Mouse (Mus musculus) cerebellum, adult 8-10 months (tissue): ENCODE measurements around the gene Faxc.

Source experiments
- DNase-seq: peaks from one replicate; pipeline ENCODE4 v3.0.0; 2022

Faxc gene

GRCm38 (mm10) chr4:21930971-21931771, at the start of gene Faxc:
Gene Faxc (plus strand): TSS chr4:21931329.
- peak; percentile 77 for DNase-seq

DNA sequence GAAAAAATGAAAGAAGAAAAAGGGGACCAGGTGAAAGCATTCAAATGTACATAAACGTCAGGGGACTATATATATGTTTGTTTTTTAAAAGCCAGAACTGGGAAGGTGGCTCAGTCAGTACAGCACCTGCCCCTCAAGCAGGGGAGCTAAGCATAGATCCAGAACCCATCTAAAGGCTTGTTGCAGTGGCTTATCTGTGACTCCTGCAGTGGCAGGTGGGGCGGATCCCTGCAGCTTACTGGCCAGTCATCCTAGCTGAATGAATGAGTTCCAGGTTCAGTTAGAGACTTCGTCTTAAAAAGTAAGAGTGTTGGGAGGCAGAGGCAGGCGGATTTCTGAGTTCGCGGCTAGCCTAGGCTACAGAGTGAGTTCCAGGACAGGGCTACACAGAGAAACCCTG, 48.3 kb upstream of the Faxc start:
- DNase-seq = no peak

DNA sequence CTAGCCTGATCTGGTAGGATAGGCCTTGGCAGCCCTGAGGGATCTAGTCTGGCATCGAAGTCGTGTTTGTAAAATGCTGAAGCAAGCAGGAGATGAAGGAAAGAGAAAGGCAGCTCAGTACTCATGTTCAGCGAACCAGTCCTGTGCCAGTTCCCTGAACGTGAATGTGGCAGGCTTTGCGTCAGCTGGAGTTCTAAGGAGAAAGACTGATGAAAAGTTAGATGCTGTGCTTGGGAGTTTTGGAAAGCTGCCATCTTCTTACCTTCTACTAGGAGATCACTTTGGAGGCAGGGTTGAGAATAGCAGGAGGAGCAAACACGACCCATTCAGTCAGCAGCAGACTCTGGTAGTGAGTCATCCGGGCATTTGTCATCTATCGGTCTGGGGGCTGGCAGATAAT, 45.3 kb upstream of the Faxc start:
- DNase-seq = no peak

- DNase-seq = no peak
Observed at GRCm38 (mm10) chr4:21931772-21932630, 872 bp downstream of the Faxc start.

- DNase-seq = no peak
Observed at GRCm38 (mm10) chr4:21935378-21935777, 4.2 kb downstream of the Faxc start.

- no peak for DNase-seq
Observed at GRCm38 (mm10) chr4:21936424-21936823, 5.3 kb downstream of the Faxc start.

- no peak for DNase-seq
Observed at GRCm38 (mm10) chr4:21937890-21938289, 6.8 kb downstream of the Faxc start.

DNA sequence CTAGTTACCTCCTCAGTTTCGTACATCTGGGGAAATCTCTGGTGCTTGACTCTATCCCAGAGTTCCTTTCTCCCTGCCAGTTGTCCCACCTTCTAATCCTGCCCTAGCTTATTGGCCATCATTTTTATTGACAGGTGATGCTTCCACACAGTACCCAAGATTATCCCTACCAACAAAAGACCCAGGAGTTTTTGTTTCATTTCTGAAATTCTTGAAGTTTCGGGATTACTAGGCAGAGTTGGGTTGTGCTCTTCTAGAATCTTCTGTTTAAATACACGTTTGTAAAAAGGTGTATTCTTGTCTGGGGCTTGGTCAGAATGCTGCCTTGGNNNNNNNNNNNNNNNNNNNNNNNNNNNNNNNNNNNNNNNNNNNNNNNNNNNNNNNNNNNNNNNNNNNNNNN, 13.5 kb downstream of the Faxc start:
- DNase-seq = no peak

GRCm38 (mm10) chr4:21951444-21951843, 20.3 kb downstream of the Faxc start:
- DNase-seq = peak; percentile 39

DNA sequence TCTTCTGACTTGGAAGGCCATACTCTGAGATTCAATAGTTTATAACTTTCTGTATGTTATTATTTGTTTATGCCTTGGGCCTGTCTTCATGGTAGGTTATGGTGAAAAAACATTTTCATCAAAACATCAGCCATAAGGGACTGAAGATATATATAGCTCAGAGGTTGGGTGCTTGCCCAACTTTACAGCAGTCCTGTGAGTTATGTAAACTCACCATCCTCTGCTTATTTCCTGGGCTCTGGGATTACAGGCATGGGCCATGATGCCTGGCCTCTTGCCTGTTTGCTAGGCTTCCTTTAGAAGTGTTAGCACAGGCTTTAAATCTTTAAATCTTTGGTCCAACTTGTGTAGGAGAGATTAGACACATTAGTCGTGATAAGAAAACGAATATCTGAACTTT, 21.1 kb downstream of the Faxc start:
- DNase-seq = no peak

GRCm38 (mm10) chr4:21957570-21958321, 26.6 kb downstream of the Faxc start:
- DNase-seq = peak; percentile 34

DNA sequence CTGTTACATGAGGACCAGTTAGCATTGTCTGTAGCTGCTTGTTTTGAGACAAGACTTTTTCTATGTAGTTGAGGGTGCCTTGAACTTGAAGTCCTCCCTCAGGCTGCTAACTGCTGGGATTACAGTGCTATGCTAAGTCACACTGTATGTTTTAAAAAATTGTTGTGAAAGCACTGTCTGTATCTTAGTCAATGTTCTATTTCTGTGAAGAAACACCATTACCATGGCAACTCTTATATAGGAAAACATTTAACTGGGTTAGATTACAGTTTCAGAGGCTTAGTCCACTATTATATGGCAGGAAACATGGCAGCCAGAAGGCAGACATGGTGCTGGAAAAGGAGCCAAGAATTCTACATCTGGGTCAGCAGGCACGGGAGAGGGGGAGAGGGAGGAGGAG, 40.8 kb downstream of the Faxc start:
- no peak for DNase-seq

- peak; percentile 53 for DNase-seq
Observed at GRCm38 (mm10) chr4:21974126-21974525, 43.0 kb downstream of the Faxc start.

DNA sequence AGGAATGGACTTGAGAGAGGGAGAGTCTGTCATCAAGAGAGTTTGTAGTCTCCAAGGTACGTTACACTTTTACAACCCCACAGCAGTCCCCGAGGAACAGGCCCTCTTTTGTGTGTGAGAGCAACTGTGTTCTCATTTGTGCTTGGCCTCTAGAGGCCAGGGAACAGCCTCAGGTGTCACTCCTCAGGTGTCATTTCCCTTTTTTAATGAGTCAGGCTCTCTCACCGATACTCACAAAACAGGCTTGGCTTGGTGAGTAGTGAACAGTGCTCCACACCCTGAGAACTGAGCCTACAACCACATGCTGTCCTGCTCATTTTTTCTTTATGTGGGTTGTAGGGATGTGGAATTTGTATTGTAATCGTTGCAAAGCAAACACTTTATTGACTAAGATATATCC, 49.3 kb downstream of the Faxc start:
- DNase-seq = no peak

- DNase-seq = no peak
Observed at GRCm38 (mm10) chr4:21982449-21982848, 51.3 kb downstream of the Faxc start.

- DNase-seq = no peak
Observed at GRCm38 (mm10) chr4:21986857-21987256, 55.7 kb downstream of the Faxc start.

DNA sequence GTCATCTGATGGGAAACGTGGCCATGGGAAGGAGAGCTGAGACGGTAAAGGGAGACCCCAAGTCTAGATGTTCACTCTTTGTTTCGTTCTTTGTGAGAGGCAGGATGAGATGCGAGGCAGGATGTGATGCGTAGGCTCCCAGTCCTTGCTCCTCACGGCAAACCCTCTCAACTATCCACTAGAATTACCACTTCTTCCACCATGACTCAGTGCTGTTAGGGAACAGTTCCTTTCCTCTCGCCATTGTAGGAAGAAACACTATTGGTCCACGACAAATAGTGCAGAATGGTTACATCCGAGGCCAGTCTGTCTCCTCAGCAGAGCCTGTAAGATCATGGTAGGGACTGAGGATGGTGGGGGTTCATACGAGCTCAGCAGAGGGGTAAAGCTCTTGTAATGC, 56.3 kb downstream of the Faxc start:
- no peak for DNase-seq

- DNase-seq = no peak
Observed at GRCm38 (mm10) chr4:21989571-21990091, 58.5 kb downstream of the Faxc start.

GRCm38 (mm10) chr4:21990580-21991235, 59.6 kb downstream of the Faxc start:
- no peak for DNase-seq

GRCm38 (mm10) chr4:22017656-22018379, 86.7 kb downstream of the Faxc start:
- peak; percentile 31 for DNase-seq

DNA sequence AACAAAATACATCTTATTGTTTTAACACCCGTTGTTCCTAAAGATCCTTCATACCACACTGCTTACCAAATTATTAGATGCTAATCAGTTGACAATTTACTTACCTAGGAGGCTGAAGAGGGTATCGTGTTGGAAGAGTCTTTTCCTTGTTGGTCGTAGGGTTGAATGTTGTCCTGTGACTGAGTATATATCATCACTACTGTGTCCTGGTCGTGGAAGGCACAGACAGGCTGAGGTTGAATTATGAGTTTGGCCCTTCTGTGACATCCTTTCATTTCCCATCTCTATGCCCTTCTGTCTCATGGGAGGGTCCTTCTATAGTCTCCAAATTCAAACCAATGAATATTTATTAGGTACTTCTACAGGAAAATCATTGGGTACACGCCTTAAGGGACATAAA, 87.3 kb downstream of the Faxc start:
- no peak for DNase-seq

GRCm38 (mm10) chr4:22029951-22030350, 98.8 kb downstream of the Faxc start:
- no peak for DNase-seq
